Mouse (Mus musculus) neural tube, embryonic 13.5 days (tissue): Measurements from ENCODE around the gene Tor1b. TPM values are rescaled to one million over a fixed set of nuclear protein-coding genes. Genes with fewer than 3 reads are reported as not detected.
"Not testable (repeated sequence)": the region's sequence is repeated elsewhere in the genome, so short reads cannot be mapped to it uniquely, and the experiment has no call there.

Experiments
- ATAC-seq: fragments of 200-750 bp; cut with Nextera tagmentation; 2 replicates; pipeline ENCODE4 v1.8.0; 2017; ENCODE audit warnings: low read depth, mild to moderate bottlenecking, moderate TSS enrichment, moderate library complexity
- H3K27ac ChIP-seq: fragments of 300-500 bp; sonication (generic); replicated peaks from 2 replicates; pipeline ENCODE4 v1.5.1; 2015; ENCODE audit warnings: moderate library complexity, mild to moderate bottlenecking, inconsistent platforms
- H3K27me3 ChIP-seq: fragments of 300-500 bp; sonication (generic); 2 replicates; pipeline ENCODE4 v1.6.1; 2015; ENCODE audit warnings: mild to moderate bottlenecking, inconsistent platforms
- H3K36me3 ChIP-seq: fragments of 300-500 bp; sonication (generic); 2 replicates; pipeline ENCODE4 v1.6.1; 2015; ENCODE audit warnings: mild to moderate bottlenecking, inconsistent platforms
- H3K4me1 ChIP-seq: fragments of 300-500 bp; sonication (generic); replicated peaks from 2 replicates; pipeline ENCODE4 v1.6.1; 2015; ENCODE audit warnings: inconsistent platforms
- H3K4me2 ChIP-seq: fragments of 300-500 bp; sonication (generic); 2 replicates; pipeline ENCODE4 v1.6.1; 2015; ENCODE audit warnings: inconsistent platforms, mild to moderate bottlenecking, moderate library complexity
- H3K4me3 ChIP-seq: fragments of 300-500 bp; sonication (generic); 2 replicates; pipeline ENCODE4 v1.5.1; 2015; ENCODE audit warnings: mild to moderate bottlenecking, inconsistent platforms
- H3K9ac ChIP-seq: fragments of 300-500 bp; sonication (generic); 2 replicates; pipeline ENCODE4 v1.6.1; 2015; ENCODE audit warnings: moderate library complexity, mild to moderate bottlenecking, inconsistent platforms
- H3K9me3 ChIP-seq: fragments of 300-500 bp; sonication (generic); 2 replicates; pipeline ENCODE4 v1.6.1; 2016; ENCODE audit warnings: inconsistent platforms
- WGBS: fragments of 180-500 bp; shearing (Covaris S2); methylation state at CpG from one replicate; pipeline ENCODE4 v1.1.7; 2015; 5-methylcytosine and 5-hydroxymethylcytosine counted together
- polyA plus RNA-seq: library from polyadenylated mRNA; unstranded; fragments of >200 nt; fragmentation: Nextera tagmentation; extraction: Ambion mirVana; gene quantifications from 2 replicates; pipeline ENCODE4 v1.2.1, GENCODE M21; 2015

The Tor1b gene
- polyA plus RNA-seq, 1 experiment from 2014 or later: 14.9 TPM

GRCm38 (mm10) chr2:30933917-30934450, 18.8 kb upstream of the Tor1b start:
- H3K4me3 ChIP-seq: no peak overlapping the region
- no peak overlapping the region for H3K4me2 ChIP-seq
- H3K4me1 ChIP-seq: peaks cover 10% of the 10 kb centered on the region
- no peak overlapping the region for H3K27ac ChIP-seq
- H3K9ac ChIP-seq: no peak overlapping the region
- no peaks in the 10 kb centered on the region for H3K36me3 ChIP-seq
- H3K27me3 ChIP-seq: no peaks in the 10 kb centered on the region
- H3K9me3 ChIP-seq: no peaks in the 10 kb centered on the region
- no peak for ATAC-seq
- WGBS: 26% methylated on average over 7 of the region's 7 CpGs

GRCm38 (mm10) chr2:30936808-30937207, 16.0 kb upstream of the Tor1b start:
- Histone ChIP-seq H3K9me3 (no peaks in the 10 kb centered on the region), H3K9ac (no peak overlapping the region), H3K4me2 (no peak overlapping the region), H3K4me1 (no peaks in the 10 kb centered on the region), H3K27me3 (no peaks in the 10 kb centered on the region), H3K27ac (no peak overlapping the region), H3K36me3 (no peaks in the 10 kb centered on the region), H3K4me3 (no peak overlapping the region)
- 67% methylated on average over 3 of the region's 3 CpGs for WGBS
- no peak for ATAC-seq

GRCm38 (mm10) chr2:30937731-30938130, 15.0 kb upstream of the Tor1b start:
- 85% methylated on average over 8 of the region's 8 CpGs for WGBS
- no peak overlapping the region for H3K4me3 ChIP-seq

DNA sequence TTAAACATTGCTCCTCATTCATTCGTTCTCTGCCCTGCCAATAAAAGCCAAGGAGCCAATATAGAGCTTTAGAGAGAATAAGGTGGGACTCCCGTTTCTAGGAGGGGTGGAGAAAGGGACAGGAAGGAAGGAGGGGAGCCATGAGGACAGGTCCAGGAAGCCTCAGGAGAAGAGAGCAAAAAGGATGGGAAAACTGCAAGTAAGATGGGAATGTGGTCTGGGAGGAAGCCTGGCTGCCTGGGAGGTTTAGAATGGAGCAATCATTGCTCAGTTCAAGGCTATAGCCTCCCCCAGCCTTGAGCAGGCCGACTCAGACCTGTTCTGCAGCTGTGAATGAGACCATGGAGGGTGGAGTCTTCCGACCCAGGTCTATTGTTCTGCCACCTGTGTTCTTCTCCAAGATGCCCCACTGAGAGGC, 14.2 kb upstream of the Tor1b start:
- ATAC-seq: no peak
- H3K4me1 ChIP-seq: no peaks in the 10 kb centered on the region
- WGBS: 50% methylated on average over 4 of the region's 4 CpGs

More at GRCm38 (mm10) chr2:30937731-30938130, 15.0 kb upstream of the Tor1b start:
- Histone ChIP-seq H3K27me3 (no peaks in the 10 kb centered on the region), H3K36me3 (no peaks in the 10 kb centered on the region), H3K4me1 (no peaks in the 10 kb centered on the region), H3K9ac (no peak overlapping the region), H3K9me3 (no peaks in the 10 kb centered on the region), H3K4me2 (no peak overlapping the region), H3K27ac (no peak overlapping the region)
- ATAC-seq: no peak

DNA sequence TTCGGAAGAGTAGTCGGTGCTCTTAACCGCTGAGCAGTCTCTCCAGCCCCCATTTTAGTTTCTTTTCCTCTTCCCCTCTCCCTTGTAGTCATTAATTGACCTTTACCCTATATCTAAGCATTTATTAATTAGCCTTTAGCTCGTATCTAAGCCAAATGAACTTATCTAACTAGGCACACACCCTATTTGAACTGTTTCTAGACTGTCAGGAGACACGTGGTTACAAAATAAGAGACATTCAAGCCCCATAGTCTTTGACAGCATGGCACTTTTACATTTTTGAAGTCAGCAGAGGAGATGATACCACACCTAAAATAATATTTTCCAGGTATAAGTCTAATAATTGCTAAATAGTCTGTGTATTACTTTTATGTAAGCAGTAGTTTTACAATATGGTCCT, 11.2 kb upstream of the Tor1b start:
- H3K27me3 ChIP-seq: no peaks in the 10 kb centered on the region
- H3K4me3 ChIP-seq: no peak overlapping the region
- H3K4me1 ChIP-seq: no peaks in the 10 kb centered on the region
- H3K9me3 ChIP-seq: no peaks in the 10 kb centered on the region
- no peak overlapping the region for H3K4me2 ChIP-seq
- no peaks in the 10 kb centered on the region for H3K36me3 ChIP-seq
- no peak overlapping the region for H3K9ac ChIP-seq
- ATAC-seq: no peak
- H3K27ac ChIP-seq: no peak overlapping the region
- WGBS: 90% methylated on average over 5 of the region's 5 CpGs

More for the DNA sequence above, 14.2 kb upstream of the Tor1b start:
- no peaks in the 10 kb centered on the region for H3K36me3 ChIP-seq
- H3K4me3 ChIP-seq: no peak overlapping the region
- H3K9me3 ChIP-seq: no peaks in the 10 kb centered on the region
- no peak overlapping the region for H3K9ac ChIP-seq
- H3K27me3 ChIP-seq: no peaks in the 10 kb centered on the region
- no peak overlapping the region for H3K27ac ChIP-seq
- H3K4me2 ChIP-seq: no peak overlapping the region

GRCm38 (mm10) chr2:30942116-30942515, 10.6 kb upstream of the Tor1b start:
- H3K4me1 ChIP-seq, ATAC-seq, H3K27ac ChIP-seq, H3K36me3 ChIP-seq, H3K9ac ChIP-seq, H3K4me3 ChIP-seq, H3K9me3 ChIP-seq, H3K27me3 ChIP-seq: not testable (repeated sequence)
- H3K4me2 ChIP-seq: peak overlapping the region; percentile 51; the same call in 1 of the 2 replicates
- 56% methylated on average over 7 of the region's 7 CpGs for WGBS

DNA sequence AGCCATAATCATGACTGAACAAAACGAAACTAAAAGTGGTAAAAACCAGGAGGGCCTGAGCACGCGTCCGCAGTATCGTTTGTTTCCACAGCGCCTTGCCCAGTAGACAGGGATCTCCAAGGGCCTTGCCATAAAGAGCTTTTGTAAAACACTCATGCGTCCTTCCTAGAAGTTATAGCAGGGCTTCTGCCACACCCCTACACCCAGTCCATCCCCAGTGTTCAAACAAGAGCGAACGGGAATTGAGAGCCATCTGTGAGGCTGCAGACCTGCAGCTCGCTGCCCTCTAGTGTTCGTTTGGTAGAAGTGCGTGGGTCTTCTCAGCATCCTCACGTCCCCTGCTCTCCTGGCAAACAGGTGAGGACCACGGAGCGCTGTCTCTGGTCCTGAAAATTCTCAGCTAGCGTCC, 10.2 kb upstream of the Tor1b start:
- no peaks in the 10 kb centered on the region for H3K4me1 ChIP-seq
- H3K27me3 ChIP-seq: no peaks in the 10 kb centered on the region
- no peaks in the 10 kb centered on the region for H3K36me3 ChIP-seq
- 27% methylated on average over 16 of the region's 16 CpGs for WGBS
- no peaks in the 10 kb centered on the region for H3K9me3 ChIP-seq
- H3K27ac ChIP-seq: no peak overlapping the region
- no peak overlapping the region; the same call in 1 of the 2 replicates for H3K9ac ChIP-seq
- peak; percentile 59; the same call in 1 of the 2 replicates for ATAC-seq
- peak overlapping the region; percentile 51 for H3K4me2 ChIP-seq
- H3K4me3 ChIP-seq: peak overlapping the region; percentile 27

DNA sequence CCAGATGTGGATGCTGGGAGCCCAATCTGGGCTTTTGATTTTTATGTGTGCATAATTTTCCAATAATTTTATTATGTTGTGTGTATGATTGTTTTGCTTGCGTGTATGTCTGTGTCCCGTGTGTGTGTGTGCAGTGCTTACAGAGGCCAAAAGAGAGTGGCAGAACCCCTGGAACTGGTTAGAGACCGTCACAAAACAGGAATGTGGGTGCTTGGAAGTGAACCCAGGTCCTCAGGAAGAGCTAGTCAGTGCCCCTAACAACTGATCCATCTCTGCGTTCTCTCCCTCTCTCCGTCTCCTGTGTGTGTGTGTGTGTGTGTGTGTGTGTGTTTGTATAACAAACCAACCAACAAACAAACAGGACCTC, 319 bp upstream of the Tor1b start:
- Histone ChIP-seq H3K4me1 (peaks cover 36% of the 10 kb centered on the region), H3K9me3 (no peaks in the 10 kb centered on the region), H3K4me3 (peak overlapping the region; percentile 85), H3K4me2 (peak overlapping the region; percentile 92), H3K27ac (peak overlapping the region; percentile 91), H3K36me3 (peaks cover 25% of the 10 kb centered on the region), H3K27me3 (peaks cover 3% of the 10 kb centered on the region; the same call in 1 of the 2 replicates), H3K9ac (peak overlapping the region; percentile 93; the same call in 1 of the 2 replicates)
- ATAC-seq: peak; percentile 48
- 41% methylated on average over 5 of the region's 5 CpGs for WGBS

DNA sequence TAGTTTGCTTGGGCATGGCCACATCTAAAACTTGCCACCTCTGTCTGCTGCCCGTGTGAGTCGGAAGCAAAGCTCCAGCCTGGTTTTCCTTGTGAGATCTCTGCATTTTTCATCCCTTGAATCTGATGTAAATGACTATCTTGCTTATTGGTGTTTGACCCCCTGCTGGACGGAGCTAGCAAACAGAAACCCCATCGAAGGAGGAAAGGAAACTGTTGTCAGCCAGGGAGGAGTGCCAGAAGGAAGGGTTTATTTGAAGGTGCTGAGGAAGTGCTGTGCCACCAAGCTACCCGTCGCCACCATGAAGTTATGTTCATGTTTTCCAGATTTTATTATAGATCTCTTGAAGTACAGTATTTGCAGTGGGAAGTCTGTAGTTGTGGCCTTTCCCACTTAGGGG, 2.0 kb downstream of the Tor1b start:
- H3K4me2 ChIP-seq: peak overlapping the region; percentile 92
- peaks cover 3% of the 10 kb centered on the region; the same call in 1 of the 2 replicates for H3K27me3 ChIP-seq
- H3K9ac ChIP-seq: peak overlapping the region; percentile 93
- 82% methylated on average over 6 of the region's 6 CpGs for WGBS
- H3K4me3 ChIP-seq: 0 out of 2 replicates have a peak overlapping the region, but pooled peaks have one; percentile 85
- H3K36me3 ChIP-seq: peaks cover 48% of the 10 kb centered on the region
- ATAC-seq: no peak
- H3K9me3 ChIP-seq: no peaks in the 10 kb centered on the region
- H3K27ac ChIP-seq: no peak overlapping the region
- H3K4me1 ChIP-seq: peaks cover 37% of the 10 kb centered on the region

DNA sequence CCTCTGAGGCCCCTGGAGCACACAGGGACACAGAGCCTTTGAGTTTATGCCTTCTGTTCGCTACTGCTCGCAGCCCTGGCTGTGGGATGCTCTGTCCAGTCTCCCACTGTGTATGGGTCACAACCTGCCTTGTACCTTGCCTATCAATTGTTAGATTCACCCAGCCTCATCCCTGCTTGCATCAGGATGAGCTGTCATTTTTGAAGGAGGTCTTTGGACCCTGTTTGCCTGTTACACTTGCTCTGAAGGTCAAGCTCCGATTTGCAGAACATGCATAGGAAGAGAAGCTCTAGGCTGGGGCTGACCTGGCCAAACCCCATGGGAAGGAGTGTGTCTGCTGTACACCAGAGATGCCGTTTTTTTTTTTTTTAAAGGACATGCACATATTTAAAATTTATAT, 4.8 kb downstream of the Tor1b start:
- Histone ChIP-seq H3K9ac (no peak overlapping the region), H3K4me3 (no peak overlapping the region), H3K4me2 (no peak overlapping the region), H3K27ac (no peak overlapping the region), H3K27me3 (no peaks in the 10 kb centered on the region), H3K4me1 (peaks cover 33% of the 10 kb centered on the region), H3K9me3 (no peaks in the 10 kb centered on the region), H3K36me3 (peaks cover 76% of the 10 kb centered on the region)
- WGBS: 82% methylated on average over 4 of the region's 4 CpGs
- ATAC-seq: no peak

DNA sequence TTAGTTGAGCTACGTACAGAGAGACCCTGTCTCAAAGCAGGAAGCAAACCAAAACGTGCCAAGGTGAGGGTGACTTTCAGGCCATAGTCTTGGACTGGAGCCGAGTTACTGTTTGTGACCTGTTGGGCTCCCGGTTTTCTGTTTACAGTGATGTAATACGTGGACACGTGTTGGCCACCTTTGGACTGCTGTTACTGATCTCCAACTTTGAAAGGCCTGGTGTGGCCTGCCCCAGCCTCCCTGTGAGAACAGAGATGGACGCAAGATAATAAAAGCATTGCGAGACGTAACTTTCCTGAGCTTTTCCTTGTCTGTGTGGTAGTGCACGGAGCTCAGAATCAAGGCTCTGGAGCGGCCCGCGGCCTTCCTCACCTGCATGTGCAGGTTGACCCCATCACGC, 6.0 kb downstream of the Tor1b start:
- Histone ChIP-seq H3K27me3 (no peaks in the 10 kb centered on the region), H3K4me3 (no peak overlapping the region), H3K9me3 (no peaks in the 10 kb centered on the region), H3K27ac (no peak overlapping the region), H3K4me1 (peaks cover 27% of the 10 kb centered on the region), H3K9ac (no peak overlapping the region), H3K36me3 (peaks cover 88% of the 10 kb centered on the region), H3K4me2 (no peak overlapping the region)
- ATAC-seq: no peak
- 95% methylated on average over 14 of the region's 14 CpGs for WGBS

DNA sequence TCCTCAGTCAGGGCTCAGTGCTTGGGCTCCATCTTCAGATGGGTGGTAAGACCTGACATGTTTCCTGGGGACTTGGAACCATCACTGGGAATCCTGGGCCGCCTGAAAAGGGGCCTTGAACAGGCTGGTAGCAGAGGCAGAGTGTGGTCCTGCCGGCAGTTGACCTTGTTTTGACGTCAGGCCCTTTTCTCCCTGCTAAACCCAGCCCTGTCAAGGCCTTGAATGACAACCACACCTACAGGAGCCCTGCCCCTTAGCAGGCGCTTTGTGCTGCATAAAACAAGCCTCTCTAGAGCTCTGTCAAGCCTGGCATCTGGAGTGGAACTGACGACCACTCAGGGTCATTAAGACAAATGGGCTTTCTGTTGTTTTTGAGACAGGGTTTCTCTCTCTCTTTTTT, 7.1 kb downstream of the Tor1b start:
- 42% methylated on average over 5 of the region's 5 CpGs for WGBS
- no peaks in the 10 kb centered on the region for H3K27me3 ChIP-seq
- H3K4me1 ChIP-seq: peaks cover 21% of the 10 kb centered on the region
- H3K27ac ChIP-seq: no peak overlapping the region
- H3K9ac ChIP-seq: no peak overlapping the region
- H3K36me3 ChIP-seq: peaks cover 99% of the 10 kb centered on the region
- H3K4me3 ChIP-seq: no peak overlapping the region
- H3K9me3 ChIP-seq: no peaks in the 10 kb centered on the region
- no peak for ATAC-seq
- H3K4me2 ChIP-seq: no peak overlapping the region
